Mouse (Mus musculus) monocyte, adult 5-6 weeks (primary cell): Measurements from ENCODE around the gene Shisa7. TPM values are rescaled to one million over a fixed set of nuclear protein-coding genes. Genes with fewer than 3 reads are reported as not detected.

Source experiments
- ATAC-seq: fragments of 153-309, 156-312 bp; replicated peaks from 2 replicates; pipeline ENCODE4 v1.8.0; 2017; ENCODE audit warnings: mild to moderate bottlenecking; ENCODE audit not compliant: low TSS enrichment, insufficient number of reproducible peaks, severe bottlenecking, poor library complexity, low FRiP score
- total RNA-seq: library from RNA; stranded (forward); fragments of 200-1000, 200-491, 200-594 nt; gene quantifications from 3 replicates; pipeline ENCODE4 v1.2.3, GENCODE M21; 2017

Shisa7 gene
- total RNA-seq, 1 experiment from 2014 or later, result not detected

DNA sequence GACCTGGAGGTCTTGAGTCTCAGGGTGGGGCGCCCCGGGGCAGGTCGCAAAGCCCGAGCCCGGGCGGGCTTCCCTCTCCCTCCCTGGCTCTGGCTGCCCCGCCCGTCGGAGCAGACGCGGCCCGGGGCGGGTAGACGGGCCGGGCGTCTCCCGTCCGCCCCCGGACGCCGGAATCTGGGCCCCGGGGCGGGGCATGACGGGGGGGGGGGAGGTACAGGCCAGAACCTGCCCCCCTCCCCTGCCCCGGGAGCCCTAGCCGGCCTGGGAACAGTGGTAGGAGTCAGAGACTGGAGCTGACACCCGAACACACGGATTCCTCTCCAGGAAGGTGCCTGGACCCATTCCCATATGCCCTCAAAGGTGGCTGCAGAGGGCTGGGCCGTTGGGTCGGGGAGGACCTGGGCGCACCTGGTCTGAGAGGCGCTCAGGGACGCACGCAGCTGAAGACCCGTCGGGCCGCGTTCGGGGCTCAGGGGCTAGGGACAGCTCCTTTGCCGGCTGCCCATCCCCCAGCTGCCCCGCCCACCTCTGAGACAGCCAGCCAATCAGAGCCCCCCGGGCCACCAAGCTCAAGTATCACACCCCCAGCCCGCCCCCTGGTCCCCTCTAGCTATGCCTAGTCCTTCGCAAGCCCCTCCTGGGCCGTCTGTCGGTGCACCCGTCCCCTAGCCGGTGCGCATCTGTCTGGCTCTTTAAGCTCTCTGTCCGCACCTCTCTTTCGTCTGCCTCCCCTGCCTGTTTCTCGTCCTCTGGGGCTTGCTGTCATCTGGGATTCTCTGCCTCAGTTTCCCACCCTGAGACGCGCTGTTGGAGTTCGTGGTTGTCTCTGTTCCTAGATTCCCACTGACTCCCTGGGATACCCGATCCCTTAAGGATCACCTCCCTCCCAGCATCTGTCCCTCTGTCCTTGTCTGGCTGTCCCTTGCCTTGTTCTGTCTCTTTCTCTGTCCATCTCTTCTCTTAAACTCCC is 67.3 kb downstream of the Shisa7 start:
- no peak for ATAC-seq

DNA sequence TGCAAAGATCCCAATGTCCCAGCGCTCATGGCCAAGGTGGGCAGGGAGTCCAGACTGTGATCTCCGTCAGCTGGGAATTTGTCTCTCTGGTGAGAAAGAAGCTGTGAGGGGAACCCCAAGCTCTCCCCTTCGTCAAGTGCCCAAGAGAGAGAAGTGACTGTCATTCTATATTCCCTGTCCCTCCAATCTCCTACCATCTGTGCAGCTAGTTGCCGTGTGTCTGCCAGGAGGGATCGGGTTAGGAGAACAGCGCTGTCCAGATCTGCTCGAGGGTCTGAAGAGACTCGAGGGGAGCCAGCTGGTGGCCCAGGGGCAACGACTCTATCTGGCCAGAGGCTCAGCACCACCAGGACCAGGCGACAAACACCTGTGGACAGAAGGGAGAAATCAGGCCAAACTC is 68.4 kb downstream of the Shisa7 start:
- ATAC-seq, result no peak

Other genes starting within 250 kb of the Shisa7 start
- gene Ptprh, start 240.7 kb downstream of the Shisa7 start, total RNA-seq, result 0.39 TPM in 1 of 3 replicates, not detected in the others
- 18.1 to 27.9 TPM (median 21.7 TPM) in 3 replicates for gene Tmem86b, start 213.3 kb downstream of the Shisa7 start, total RNA-seq
- gene Ppp6r1, start 185.7 kb downstream of the Shisa7 start, total RNA-seq, result 101 to 191 TPM (median 127 TPM) in 3 replicates
- 12.9 to 47.3 TPM (median 16.6 TPM) in 3 replicates for gene Hspbp1, start 159.6 kb downstream of the Shisa7 start, total RNA-seq
- gene Brsk1, start 154.1 kb downstream of the Shisa7 start, total RNA-seq, result not detected in 3 replicates
- 5.6 to 6.8 TPM (median 6.4 TPM) in 3 replicates for gene Tmem150b, start 119.4 kb downstream of the Shisa7 start, total RNA-seq
- gene Kmt5c, start 104.6 kb downstream of the Shisa7 start, total RNA-seq, result 25.1 to 60.4 TPM (median 38.0 TPM) in 3 replicates
- gene Cox6b2, start 91.6 kb downstream of the Shisa7 start, total RNA-seq, result 4.7 TPM in 1 of 3 replicates, not detected in the others
- not detected in 3 replicates for gene Fam71e2, start 73.4 kb downstream of the Shisa7 start, total RNA-seq
- gene Il11, start 61.8 kb downstream of the Shisa7 start, total RNA-seq, result not detected in 3 replicates
- gene Tmem190, start 61.8 kb downstream of the Shisa7 start, total RNA-seq, result not detected in 3 replicates
- gene Tmem238, start 55.0 kb downstream of the Shisa7 start, total RNA-seq, result 0.53 to 1.5 TPM (median 1.2 TPM) in 3 replicates
- gene Rpl28, start 51.8 kb downstream of the Shisa7 start, total RNA-seq, result 260 to 549 TPM (median 279 TPM) in 3 replicates
- 96.9 to 129 TPM (median 127 TPM) in 3 replicates for gene Ube2s, start 32.1 kb downstream of the Shisa7 start, total RNA-seq
- 7.1 to 45.7 TPM (median 35.7 TPM) in 3 replicates for gene Isoc2b, start 25.6 kb upstream of the Shisa7 start, total RNA-seq
- 4.5 to 8.4 TPM (median 7.9 TPM) in 3 replicates for gene Isoc2a, start 32.5 kb upstream of the Shisa7 start, total RNA-seq
- not detected in 3 replicates for gene Gm36210, start 61.8 kb upstream of the Shisa7 start, total RNA-seq
- 2.6 to 6.0 TPM (median 5.9 TPM) in 3 replicates for gene Zfp628, start 70.5 kb upstream of the Shisa7 start, total RNA-seq
- 0.49 TPM in 1 of 3 replicates, not detected in the others for gene Nat14, start 77.3 kb upstream of the Shisa7 start, total RNA-seq
- gene Ssc5d, start 81.1 kb upstream of the Shisa7 start, total RNA-seq, result not detected in 3 replicates
- gene Sbk2, start 119.7 kb upstream of the Shisa7 start, total RNA-seq, result not detected in 3 replicates
- gene Sbk3, start 126.5 kb upstream of the Shisa7 start, total RNA-seq, result not detected in 3 replicates
- 1.2 to 2.5 TPM (median 1.3 TPM) in 3 replicates for gene Zfp579, start 151.5 kb upstream of the Shisa7 start, total RNA-seq
- gene Zfp524, start 169.7 kb upstream of the Shisa7 start, total RNA-seq, result 4.4 to 12.1 TPM (median 5.1 TPM) in 3 replicates
- gene Fiz1, start 170.0 kb upstream of the Shisa7 start, total RNA-seq, result 12.5 to 26.2 TPM (median 14.6 TPM) in 3 replicates
- not detected in 3 replicates for gene Gm44973, start 170.8 kb upstream of the Shisa7 start, total RNA-seq
- gene Zfp865, start 175.7 kb upstream of the Shisa7 start, total RNA-seq, result 20.1 to 30.4 TPM (median 22.9 TPM) in 3 replicates
- gene Ccdc106, start 175.9 kb upstream of the Shisa7 start, total RNA-seq, result not detected in 3 replicates
- 1.4 to 1.5 TPM in 2 of 3 replicates, not detected in the other for gene 4632433K11Rik, start 189.4 kb upstream of the Shisa7 start, total RNA-seq
- 3.0 to 3.8 TPM (median 3.1 TPM) in 3 replicates for gene Zfp784, start 193.8 kb upstream of the Shisa7 start, total RNA-seq
- gene Zfp580, start 206.8 kb upstream of the Shisa7 start, total RNA-seq, result not detected in 3 replicates
- gene U2af2, start 217.4 kb upstream of the Shisa7 start, total RNA-seq, result 119 to 185 TPM (median 151 TPM) in 3 replicates
- 65.8 to 88.9 TPM (median 80.5 TPM) in 3 replicates for gene Epn1, start 235.5 kb upstream of the Shisa7 start, total RNA-seq